Mouse (Mus musculus) lung, adult 2 months (tissue): ENCODE results near the gene Slc7a6. TPM values are rescaled to one million over a fixed set of nuclear protein-coding genes. Genes with fewer than 3 reads are reported as not detected.
A peak's percentile ranks its signal among the peaks of the same experiment; 100 is the strongest.

Experiments
- DNase-seq: peaks from one replicate; pipeline ENCODE4 v3.0.0; 2022
- H3K4me1 ChIP-seq: fragments of 200-500 bp; 2 replicates; pipeline ENCODE4 v1.6.1; 2011; ENCODE audit warnings: low read length; ENCODE audit not compliant: control insufficient read depth, insufficient read depth
- H3K4me3 ChIP-seq: fragments of 200-500 bp; replicated peaks from 2 replicates; pipeline ENCODE3; 2011; ENCODE audit warnings: low read depth, mild to moderate bottlenecking, control low read depth, low read length; ENCODE audit errors: extremely low read depth
- CTCF ChIP-seq: fragments of 200-500 bp; IDR thresholded peaks from 2 replicates; pipeline ENCODE4 v1.5.1; 2011; ENCODE audit warnings: mild to moderate bottlenecking, low read length, control low read depth; ENCODE audit not compliant: insufficient read depth
- POLR2A ChIP-seq: fragments of 200-500 bp; IDR thresholded peaks from 2 replicates; pipeline ENCODE4 v1.6.1; 2011; ENCODE audit warnings: low read depth, mild to moderate bottlenecking, control low read depth, low read length, borderline replicate concordance; ENCODE audit errors: extremely low read depth
- WGBS: fragments of 180-500 bp; shearing (Covaris S2); methylation state at CpG from one replicate; pipeline ENCODE4 v1.1.7; 2018; 5-methylcytosine and 5-hydroxymethylcytosine counted together
- polyA plus RNA-seq: library from polyadenylated mRNA; depleted of rRNA; stranded (reverse); fragments of >200 nt; gene quantifications from 2 replicates; pipeline ENCODE4 v1.2.3, GENCODE M21; 2012; rRNA removed

Slc7a6 gene
- 16.5 and 17.3 TPM in 2 replicates for polyA plus RNA-seq

- DNase-seq = peak; percentile 87
- H3K4me3 ChIP-seq = peak within 1 kb of the TSS; percentile 96
- TF ChIP-seq CTCF (no peak), POLR2A (peak; percentile 48; the same call in 1 of the 2 replicates)
- under 1% methylated on average over 59 of the region's 59 CpGs for WGBS
- H3K4me1 ChIP-seq = peaks cover 4% of the 10 kb centered on the region; the same call in 1 of the 2 replicates
These were observed at the start of gene Slc7a6 for GRCm38 (mm10) chr8:106168356-106169016. TSS of gene Slc7a6 (plus strand) at chr8:106168857.

DNA sequence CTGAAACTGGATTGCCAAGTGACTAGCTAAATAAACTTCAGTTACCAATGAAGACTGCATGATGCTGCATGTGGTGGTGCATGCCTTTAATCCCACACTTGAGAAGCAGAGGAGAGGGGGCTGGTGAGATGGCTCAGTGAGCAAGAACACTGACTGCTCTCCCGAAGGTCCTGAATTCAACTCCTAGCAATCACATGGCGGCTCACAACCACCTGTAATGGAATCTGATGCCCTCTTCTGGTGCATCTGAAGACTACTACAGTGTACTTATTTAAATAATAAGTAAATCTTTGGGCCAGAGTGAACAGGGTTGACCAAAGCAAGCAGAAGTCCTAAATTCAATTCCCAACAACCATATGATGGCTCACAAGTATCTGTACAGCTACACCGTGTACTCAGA is 45.2 kb upstream of the Slc7a6 start:
- 79% methylated on average over 3 of the region's 3 CpGs for WGBS
- TF ChIP-seq POLR2A (no peak), CTCF (no peak)
- H3K4me3 ChIP-seq = no peak overlapping the region
- no peaks in the 10 kb centered on the region for H3K4me1 ChIP-seq
- DNase-seq = no peak

DNA sequence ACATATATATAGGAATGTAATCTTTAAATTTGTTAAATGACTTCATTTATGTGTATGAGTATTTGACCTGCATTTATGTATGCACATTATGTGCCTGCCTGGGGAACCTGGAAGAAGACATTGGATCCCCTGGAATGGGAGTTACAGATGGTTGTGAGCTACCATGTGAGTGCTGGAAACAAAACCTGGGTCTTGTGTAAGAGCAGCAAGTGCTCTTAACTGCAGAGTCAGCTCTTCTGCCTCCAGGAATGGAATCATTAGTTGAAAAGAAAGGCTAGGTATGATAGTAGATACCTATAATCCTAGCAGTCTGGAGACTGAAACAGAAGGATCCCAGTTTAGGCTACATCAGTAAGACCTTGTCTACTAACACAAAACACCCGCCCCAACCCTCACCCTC is 42.6 kb upstream of the Slc7a6 start:
- Histone ChIP-seq H3K4me1 (no peaks in the 10 kb centered on the region), H3K4me3 (no peak overlapping the region)
- TF ChIP-seq CTCF = no peak
- TF ChIP-seq POLR2A = no peak
- DNase-seq = no peak
- WGBS = 75% methylated on average over 1 of the region's 1 CpGs

DNA sequence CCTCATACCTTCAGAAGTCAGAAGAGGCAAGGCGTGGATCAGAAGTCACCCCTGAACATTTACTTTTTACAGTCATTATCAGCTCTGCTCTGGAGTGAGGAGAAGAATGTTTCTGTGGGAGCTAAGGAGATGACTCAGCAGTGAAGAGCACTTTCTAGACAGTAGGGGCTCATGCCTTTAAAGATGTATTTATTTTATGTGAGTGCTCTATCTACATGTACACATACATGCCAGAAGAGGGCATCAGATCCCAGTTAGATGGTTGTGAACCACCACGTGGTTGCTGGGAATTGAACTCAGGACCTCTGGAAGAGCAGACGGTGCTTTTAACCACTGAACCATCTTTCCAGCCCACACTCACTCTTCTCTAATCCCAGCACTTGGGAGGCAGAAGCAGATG is 41.6 kb upstream of the Slc7a6 start:
- DNase-seq = no peak
- no peak for TF ChIP-seq POLR2A
- no peak for TF ChIP-seq CTCF
- Histone ChIP-seq H3K4me1 (no peaks in the 10 kb centered on the region), H3K4me3 (no peak overlapping the region)
- WGBS = 62% methylated on average over 3 of the region's 3 CpGs

- WGBS = 85% methylated on average over 10 of the region's 10 CpGs
- H3K4me1 ChIP-seq = no peaks in the 10 kb centered on the region
- no peak overlapping the region for H3K4me3 ChIP-seq
- TF ChIP-seq POLR2A = no peak
- DNase-seq = no peak
These were observed 40.7 kb upstream of the Slc7a6 start for GRCm38 (mm10) chr8:106127882-106128410.

DNA sequence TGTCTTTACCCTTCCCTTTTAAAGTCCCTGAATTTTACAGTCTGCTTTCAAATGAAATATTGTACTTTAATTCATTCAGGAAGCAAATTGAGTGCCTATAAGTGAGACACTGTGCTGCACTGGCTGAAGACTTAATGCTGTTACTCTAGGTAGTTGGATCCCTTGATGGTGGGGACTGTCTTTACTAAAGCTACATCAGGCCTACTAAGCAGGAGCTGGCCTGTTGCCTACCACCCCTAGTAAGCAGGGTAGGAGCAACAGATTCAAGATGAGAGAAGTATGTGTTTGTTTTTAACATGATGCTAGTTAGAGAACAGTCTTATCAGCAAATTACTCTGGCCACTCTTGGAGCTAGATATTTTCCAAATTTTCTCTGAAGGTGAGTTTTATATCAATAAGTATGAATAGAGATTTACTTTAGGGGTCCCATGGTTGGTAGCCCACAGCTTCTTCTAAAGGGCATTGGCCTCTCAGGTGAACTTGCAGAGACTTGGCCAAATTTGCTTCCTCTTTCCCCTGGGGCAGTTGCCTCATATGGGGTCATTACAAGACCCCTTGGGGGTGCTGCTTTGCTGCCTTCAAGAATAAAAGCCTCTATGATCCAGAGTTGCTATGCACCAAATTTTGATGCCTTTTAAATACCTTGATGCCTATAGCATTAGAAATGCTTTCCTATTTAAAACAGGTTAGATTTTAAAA is 39.3 kb upstream of the Slc7a6 start:
- TF ChIP-seq CTCF = no peak
- Histone ChIP-seq H3K4me1 (0 out of 2 replicates have a peak, but pooled peaks cover 5% of the 10 kb centered on the region), H3K4me3 (no peak overlapping the region)
- no peak for DNase-seq

GRCm38 (mm10) chr8:106129997-106130396 is 38.7 kb upstream of the Slc7a6 start:
- WGBS = 70% methylated on average over 2 of the region's 2 CpGs
- 0 out of 2 replicates have a peak, but pooled peaks cover 5% of the 10 kb centered on the region for H3K4me1 ChIP-seq
- TF ChIP-seq POLR2A = no peak
- no peak for TF ChIP-seq CTCF
- no peak overlapping the region for H3K4me3 ChIP-seq
- DNase-seq = no peak

DNA sequence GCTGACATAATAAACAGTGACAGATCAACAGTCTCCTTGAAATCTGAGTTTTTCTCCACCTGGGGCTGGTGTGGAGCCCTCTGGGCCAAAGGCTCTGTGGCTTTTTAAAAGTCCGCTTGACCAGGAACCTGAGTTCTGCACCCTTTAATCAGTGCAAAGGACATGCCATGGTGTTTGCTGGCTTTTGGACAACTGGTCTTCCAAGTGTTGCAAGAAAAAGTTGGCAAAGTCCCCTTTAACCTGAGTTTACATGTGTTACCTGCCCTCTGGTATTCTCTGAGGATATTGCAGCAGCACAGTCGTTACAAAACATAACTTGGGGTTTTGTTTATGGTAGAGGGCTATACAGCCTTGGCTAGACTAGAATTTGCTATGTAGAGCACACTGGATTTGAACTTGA is 38.2 kb upstream of the Slc7a6 start:
- WGBS = 65% methylated on average over 2 of the region's 2 CpGs
- no peak for DNase-seq
- TF ChIP-seq POLR2A = no peak
- no peak for TF ChIP-seq CTCF
- H3K4me3 ChIP-seq = no peak overlapping the region
- 0 out of 2 replicates have a peak, but pooled peaks cover 5% of the 10 kb centered on the region for H3K4me1 ChIP-seq

GRCm38 (mm10) chr8:106131021-106131420 is 37.6 kb upstream of the Slc7a6 start:
- 0 out of 2 replicates have a peak, but pooled peaks cover 5% of the 10 kb centered on the region for H3K4me1 ChIP-seq
- no peak for TF ChIP-seq POLR2A
- no peak for TF ChIP-seq CTCF
- DNase-seq = no peak
- no peak overlapping the region for H3K4me3 ChIP-seq
- 93% methylated on average over 4 of the region's 4 CpGs for WGBS

DNA sequence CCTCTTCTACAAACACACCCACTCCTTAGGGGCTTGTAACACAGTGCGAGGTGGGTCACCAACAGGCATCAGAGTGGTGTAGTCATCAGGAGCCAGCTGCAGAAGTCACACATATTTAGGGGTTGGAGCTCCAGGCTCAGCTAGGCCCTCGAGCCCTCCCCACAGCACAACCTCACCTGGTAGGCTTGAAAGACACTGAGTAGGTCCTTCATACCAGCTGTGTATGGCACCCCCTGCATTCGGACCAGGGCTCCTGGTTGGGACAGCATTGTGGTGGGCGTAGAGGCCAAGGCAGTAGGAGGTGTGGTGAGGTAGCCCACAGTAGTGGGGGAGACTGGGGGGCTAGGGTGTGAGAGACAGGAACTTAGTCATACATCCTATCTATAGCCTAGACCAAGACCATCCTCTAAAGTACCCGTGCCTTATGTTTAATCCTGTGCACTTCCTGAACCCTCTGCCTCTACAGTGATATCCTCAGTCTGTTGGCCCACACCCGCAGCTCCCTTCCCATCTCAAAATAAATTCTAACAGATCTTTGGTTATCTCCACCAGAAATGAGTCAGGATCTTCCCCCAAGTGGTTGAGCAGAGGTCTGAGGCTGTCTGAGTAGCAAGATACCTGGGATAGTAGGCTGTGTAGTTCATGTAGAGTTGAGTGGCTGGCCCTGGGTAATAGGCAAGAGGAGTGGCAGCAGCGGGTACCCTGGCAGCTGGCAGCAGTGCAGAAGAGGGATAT is 37.0 kb upstream of the Slc7a6 start:
- WGBS = 85% methylated on average over 7 of the region's 7 CpGs
- no peak overlapping the region for H3K4me3 ChIP-seq
- H3K4me1 ChIP-seq = 0 out of 2 replicates have a peak, but pooled peaks cover 5% of the 10 kb centered on the region
- no peak for DNase-seq
- no peak for TF ChIP-seq CTCF
- no peak for TF ChIP-seq POLR2A
